8 mouse cellular contexts compared by ENCODE assay signal in the genomic region with DNA sequence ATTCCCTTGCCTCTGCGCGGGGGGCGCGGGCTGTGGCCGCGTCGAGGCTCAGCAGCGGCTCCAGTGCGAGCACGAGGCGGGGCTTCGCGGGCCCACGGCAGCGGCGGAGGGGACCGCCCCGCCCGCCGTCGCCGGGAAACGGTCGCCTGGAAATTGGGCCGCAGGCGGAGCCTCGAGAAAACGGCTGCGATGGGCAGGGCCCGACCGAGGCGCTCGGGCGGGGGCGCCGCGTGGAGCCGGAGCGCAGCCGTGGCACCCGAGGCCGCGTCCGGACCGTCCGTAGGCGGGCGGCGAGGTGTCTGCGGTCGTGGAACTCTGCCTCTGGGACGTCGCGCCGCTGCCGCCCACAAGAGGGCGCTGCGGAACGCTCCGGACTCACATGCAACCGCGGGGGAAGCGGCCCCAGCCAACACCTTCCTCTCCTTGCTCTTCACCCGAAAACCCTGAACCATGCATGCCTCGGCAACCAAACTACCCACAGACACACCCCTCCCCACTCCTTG. TPM values are rescaled to one million over a fixed set of nuclear protein-coding genes. Genes with fewer than 3 reads are reported as not detected.
DNase-seq lines count a peak whose midpoint lies in the region; ATAC-seq lines count a peak whose summit lies in the region.

A gene (minus strand): TSS at position 52 of the 503 bp plus-strand sequence.

- WGBS in intestine, embryonic 16.5 days, result under 1% methylated on average over 65 of the region's 65 CpGs
- under 1% methylated on average over 65 of the region's 65 CpGs for WGBS in midbrain, embryonic 11.5 days

- H3K4me2 ChIP-seq in intestine, embryonic 16.5 days (ENCODE audit: low read depth, low read length), result peak within 1 kb of the TSS; percentile 93
- H3K4me2 ChIP-seq in midbrain, embryonic 11.5 days, result peak within 1 kb of the TSS; percentile 91

- peaks cover 6% of the 10 kb centered on the region; the same call in 1 of the 2 replicates for H3K36me3 ChIP-seq in intestine, embryonic 16.5 days (ENCODE audit: control insufficient read depth, insufficient read depth, low read length)
- H3K36me3 ChIP-seq in midbrain, embryonic 11.5 days (ENCODE audit: control insufficient read depth, insufficient read depth, low read length), result peaks cover 9% of the 10 kb centered on the region; the same call in 1 of the 2 replicates

- no peaks in the 10 kb centered on the region for H3K9me3 ChIP-seq in intestine, embryonic 16.5 days (ENCODE audit: control insufficient read depth, low read length)
- H3K9me3 ChIP-seq in midbrain, embryonic 11.5 days (ENCODE audit: control insufficient read depth, low read length), result no peaks in the 10 kb centered on the region

- no peak within 1 kb of the TSS for H3K27ac ChIP-seq in intestine, embryonic 16.5 days (ENCODE audit: low read length)
- no peak within 1 kb of the TSS for H3K27ac ChIP-seq in midbrain, embryonic 11.5 days (ENCODE audit: low read depth, low read length)

- peak within 1 kb of the TSS; percentile 90 for H3K9ac ChIP-seq in intestine, embryonic 16.5 days (ENCODE audit: low read depth, low read length)
- H3K9ac ChIP-seq in midbrain, embryonic 11.5 days (ENCODE audit: low read length), result peak within 1 kb of the TSS; percentile 60

- peaks cover 40% of the 10 kb centered on the region for H3K27me3 ChIP-seq in intestine, embryonic 16.5 days (replicated peaks; ENCODE audit: control insufficient read depth, insufficient read depth, low read length)
- peaks cover 68% of the 10 kb centered on the region for H3K27me3 ChIP-seq in midbrain, embryonic 11.5 days (ENCODE audit: control insufficient read depth, insufficient read depth, low read length)

- intact Hi-C loops in left cerebral cortex, postnatal 36 days (cut with DNase I), result loop anchor here (2.0 to 5.0 kb wide), 2 partner anchors 52 to 171 kb away; no protein-coding TSS in a partner anchor

- H3K4me3 ChIP-seq in intestine, embryonic 16.5 days (ENCODE audit: low read length), result peak within 1 kb of the TSS; percentile 81
- peak within 1 kb of the TSS; percentile 48 for H3K4me3 ChIP-seq in midbrain, embryonic 11.5 days (ENCODE audit: low read depth, low read length)

- ATAC-seq in intestine, embryonic 16.5 days, result peak; percentile 32
- ATAC-seq in midbrain, embryonic 11.5 days (ENCODE audit: low FRiP score), result peak; percentile 31

- H3K4me1 ChIP-seq in intestine, embryonic 16.5 days (ENCODE audit: control insufficient read depth, insufficient read depth, low read length), result peaks cover 38% of the 10 kb centered on the region
- peaks cover 26% of the 10 kb centered on the region for H3K4me1 ChIP-seq in midbrain, embryonic 11.5 days (ENCODE audit: control insufficient read depth, insufficient read depth, low read length)

- peak; percentile 92 for DNase-seq in adrenal gland, adult 2 months
- DNase-seq in embryo, embryonic 11 days, result peak; percentile 87
- DNase-seq in gastrocnemius, postnatal 4 days (ENCODE audit: low spot score in 2 of 2), result peak; percentile 76 to 81
- DNase-seq in left cerebral cortex, postnatal 36 days (ENCODE audit: low spot score in 2 of 2), result peak; percentile 86 to 90
- DNase-seq in midbrain, embryonic 11.5 days (ENCODE audit: low spot score, missing footprints), result peak; percentile 99
- DNase-seq in right cerebral cortex, postnatal 4 days, result peak; percentile 75
- no peak for DNase-seq in adipocyte (ENCODE audit: low spot score)

RNA-seq across cellular contexts. Expression of the gene that starts here (rescaled TPM):
- 1 to 10 TPM; 2.4 to 3.6 TPM for total RNA-seq in adrenal gland, adult 2 months (2021)
- 3.7 and 4.0 TPM in 2 replicates for polyA plus RNA-seq in adrenal gland, adult 2 months (2012; rRNA removed)
- 1 to 10 TPM; 2.2 to 3.6 TPM for total RNA-seq in gastrocnemius, postnatal 4 days (2021)
- 4.1 and 4.5 TPM in 2 replicates for polyA plus RNA-seq in intestine, embryonic 16.5 days (2015; fragmentation: Nextera tagmentation; extraction: Ambion mirVana)
- total RNA-seq in left cerebral cortex, postnatal 36 days (2021), result 100 to 1,000 TPM; 255 to 281 TPM
- polyA plus RNA-seq in midbrain, embryonic 11.5 days (2014; fragmentation: Nextera tagmentation; extraction: Ambion mirVana), result 1.7 and 3.3 TPM in 2 replicates

Comparison
In these comparisons a context has a peak if more than half of its experiments do, and no peak if none do; other contexts are left out.
1. RNA of the gene that starts here (total RNA-seq): 255 to 281 TPM in left cerebral cortex, postnatal 36 days; 2.2 to 3.6 TPM in gastrocnemius, postnatal 4 days and 2.4 to 3.6 TPM in adrenal gland, adult 2 months; every median in the first group is over 10 times any median in the second.